Mouse (Mus musculus) adrenal gland, postnatal 14 days (tissue): ENCODE results near the gene AU021092. TPM values are rescaled to one million over a fixed set of nuclear protein-coding genes. Genes with fewer than 3 reads are reported as not detected.

Source experiments
- DNase-seq: peaks from one replicate; pipeline ENCODE4 v3.0.0; 2021; ENCODE audit warnings: mixed read lengths
- microRNA-seq, 2 experiments: library from miRNA; unstranded; fragments of <30 nt; microRNA quantifications; one replicate each; pipeline ENCODE4 v1.2.0; 2021
- total RNA-seq: library from RNA; stranded (reverse); gene quantifications from 2 replicates; pipeline ENCODE4 v1.2.3, GENCODE M21; 2021

AU021092 gene
- total RNA-seq, 1 experiment from 2014 or later = 18.3 TPM

DNA sequence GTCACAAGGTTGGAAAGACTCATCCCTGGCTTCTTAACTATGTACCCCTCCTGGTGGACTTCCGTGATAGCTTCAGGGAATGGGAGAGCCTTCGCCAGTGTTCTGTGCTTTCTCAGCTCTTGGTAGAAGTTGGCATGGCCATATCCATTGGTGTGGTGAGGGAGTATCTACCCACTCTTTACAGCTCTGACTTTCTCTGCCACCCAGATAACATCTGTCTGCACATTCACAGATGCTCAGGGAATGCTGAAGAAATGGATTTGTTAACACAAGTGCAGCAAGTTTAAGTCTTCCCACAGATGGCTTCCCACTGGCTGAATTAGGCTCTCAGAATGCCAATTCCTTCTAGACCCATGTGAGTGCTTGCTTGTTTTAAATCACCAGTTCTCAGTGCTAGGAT is 8.0 kb downstream of the AU021092 start:
- DNase-seq = no peak

DNA sequence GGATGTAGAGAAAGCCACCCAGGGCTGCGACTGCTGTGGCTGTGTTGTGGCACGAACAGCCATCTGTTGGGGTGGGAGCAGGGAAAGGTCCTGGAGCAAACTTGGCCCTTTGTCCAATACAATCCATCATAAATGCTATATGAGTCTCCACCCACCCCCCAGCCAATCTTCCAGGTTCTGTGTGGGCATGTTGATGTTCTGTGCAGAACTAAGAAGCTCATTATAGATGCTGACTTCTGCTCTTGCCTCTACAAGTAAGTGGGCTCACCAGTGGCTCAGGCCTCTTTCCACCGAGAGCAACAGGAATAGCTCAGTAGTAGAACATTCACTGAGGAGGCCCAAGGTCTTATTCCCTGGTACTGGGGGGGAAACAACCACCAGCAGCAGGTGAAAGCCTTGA is 9.9 kb downstream of the AU021092 start:
- no peak for DNase-seq

DNA sequence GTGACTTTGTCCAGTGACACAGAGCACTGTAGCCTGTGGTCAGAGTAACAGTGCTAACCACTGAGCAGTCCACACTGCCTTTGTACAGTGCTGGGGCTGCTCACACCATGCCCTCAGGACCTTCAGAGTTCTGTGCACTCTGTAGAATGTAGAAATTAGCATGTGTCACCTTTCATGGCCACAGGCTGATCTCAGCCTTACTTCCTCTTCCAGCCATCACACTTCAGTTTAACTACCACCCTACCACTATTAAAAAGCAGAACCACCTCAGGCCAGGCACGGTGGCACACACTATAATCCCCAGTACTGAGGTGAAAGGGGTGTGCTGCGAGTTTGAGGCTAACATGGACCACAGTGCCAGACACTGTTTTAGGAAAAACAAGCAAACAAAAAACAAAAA is 11.7 kb downstream of the AU021092 start:
- DNase-seq = no peak

DNA sequence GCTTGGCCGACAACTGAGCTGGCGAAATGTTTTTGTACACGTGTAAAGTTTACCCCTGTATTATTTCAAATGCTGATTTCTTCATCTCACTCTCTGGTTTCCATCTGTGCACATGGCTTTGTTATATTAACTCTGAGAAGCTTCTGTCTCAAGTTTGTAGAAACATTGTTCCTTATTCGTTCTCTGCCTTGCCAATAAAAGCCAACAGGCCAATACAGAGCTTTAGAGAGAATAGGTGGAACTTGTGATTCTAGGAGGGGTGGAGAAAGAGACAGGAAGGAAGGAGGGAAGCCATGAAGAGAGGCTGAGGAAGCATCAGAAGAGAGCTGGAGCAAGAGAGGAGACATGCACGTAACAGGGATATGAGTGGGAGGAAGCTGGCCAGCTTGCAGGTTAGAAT is 16.0 kb downstream of the AU021092 start:
- no peak for DNase-seq

DNA sequence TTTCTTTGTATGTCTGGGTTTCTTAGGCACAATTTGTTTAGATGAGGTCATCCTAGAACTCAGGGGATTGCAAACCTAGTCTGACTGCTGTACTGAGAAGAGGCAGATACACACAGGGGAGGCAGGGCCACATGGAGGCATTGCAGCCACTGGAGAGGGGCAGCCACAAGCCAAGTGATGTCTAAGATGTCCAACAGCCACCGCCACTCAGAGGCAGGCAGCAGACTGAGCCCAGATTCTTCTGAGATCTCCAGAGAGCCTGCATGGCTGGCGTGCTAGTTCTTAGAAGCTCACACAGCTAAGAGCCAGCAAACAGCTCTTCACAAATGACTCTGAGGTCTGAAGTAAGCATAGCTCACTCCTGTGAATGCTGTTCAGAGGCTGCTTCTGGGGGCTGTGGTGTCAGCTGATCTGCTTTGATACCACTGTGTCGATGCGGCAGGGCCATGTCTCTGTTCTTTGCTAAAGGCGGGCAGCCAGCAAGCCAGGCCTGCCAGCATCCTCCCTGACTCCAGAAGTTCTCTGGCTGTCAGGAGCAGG is 16.6 kb downstream of the AU021092 start:
- no peak for DNase-seq

DNA sequence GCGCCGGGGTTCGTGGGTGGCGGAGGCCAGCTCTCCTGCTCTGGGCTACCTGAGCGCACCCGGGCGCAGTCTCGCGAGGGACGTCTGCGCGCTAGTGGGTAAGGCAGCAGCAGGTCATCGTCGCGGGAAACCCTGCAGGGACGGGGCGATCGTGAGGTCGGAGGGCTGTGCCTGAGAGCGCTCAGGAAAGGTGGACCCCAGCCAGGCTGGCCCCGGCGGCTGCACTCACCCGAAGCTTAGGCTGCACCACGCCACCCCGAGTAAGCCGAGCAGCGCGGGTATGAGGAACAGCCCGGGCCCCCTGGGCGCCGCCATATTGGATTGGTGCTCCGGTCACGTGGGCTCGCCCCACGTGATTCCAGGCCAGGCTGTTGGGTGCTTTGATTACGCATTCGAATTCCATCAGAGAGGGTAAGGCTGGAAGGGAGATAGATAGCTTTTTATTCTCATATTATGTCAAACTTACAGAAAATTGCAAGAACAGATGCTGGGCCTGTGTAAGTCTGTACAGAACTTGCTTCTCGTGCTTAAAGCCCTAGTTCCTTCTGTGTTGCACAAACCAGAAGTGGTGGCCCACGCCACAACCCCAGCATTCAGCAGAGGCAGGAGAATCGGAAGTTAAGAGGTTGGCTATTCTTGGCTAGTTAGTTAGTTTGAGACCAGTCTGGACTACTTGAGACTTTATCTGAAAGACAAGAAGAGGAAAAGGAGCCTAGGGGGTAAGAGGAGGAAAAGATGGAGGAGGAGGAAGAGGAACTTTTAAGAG is 18.2 kb downstream of the AU021092 start, which contains the start of gene Nagpa:
TSS of gene Nagpa (minus strand) at position 345 of the 766 bp plus-strand sequence.
- DNase-seq = peak; percentile 90

DNA sequence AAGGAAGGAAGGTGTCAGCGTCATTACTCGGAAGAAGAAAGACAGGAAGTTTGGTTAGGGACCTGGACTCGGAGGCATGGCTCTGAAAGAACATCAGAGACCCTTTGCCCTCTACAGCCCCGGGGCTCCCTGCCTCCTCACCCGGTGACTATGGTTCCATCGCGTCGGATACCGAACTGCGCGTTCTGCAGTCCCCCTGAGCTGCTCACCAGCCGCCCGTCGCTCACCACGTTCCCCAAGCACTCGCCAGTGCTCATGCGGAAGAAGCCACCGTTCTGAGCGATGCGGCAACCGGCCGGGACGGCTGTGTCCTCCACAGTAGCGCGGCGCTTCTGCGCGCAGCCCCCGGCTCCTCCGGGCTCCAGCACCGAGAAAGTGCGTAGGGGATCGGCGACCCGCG is 18.9 kb downstream of the AU021092 start:
- DNase-seq = peak; percentile 33

DNA sequence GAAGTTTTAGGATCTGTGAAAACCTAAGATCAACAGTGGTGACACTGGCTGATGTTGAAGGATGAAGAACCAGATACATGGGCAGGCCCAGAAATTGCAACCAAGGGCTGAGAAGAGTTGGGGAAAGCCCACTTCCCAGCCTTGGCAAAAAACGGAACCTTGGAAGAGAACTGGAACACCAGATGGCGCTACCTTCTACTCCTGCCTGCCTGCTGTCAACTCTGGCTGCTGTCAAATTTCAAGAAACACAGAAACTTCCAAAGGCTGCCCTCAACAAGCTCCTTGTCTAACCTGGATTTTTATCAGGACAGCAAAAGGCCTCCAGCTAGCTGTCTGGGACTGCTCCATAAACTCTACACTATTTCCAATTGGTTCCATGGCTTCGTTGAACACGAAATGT is 19.4 kb downstream of the AU021092 start:
- DNase-seq = peak; percentile 65

DNA sequence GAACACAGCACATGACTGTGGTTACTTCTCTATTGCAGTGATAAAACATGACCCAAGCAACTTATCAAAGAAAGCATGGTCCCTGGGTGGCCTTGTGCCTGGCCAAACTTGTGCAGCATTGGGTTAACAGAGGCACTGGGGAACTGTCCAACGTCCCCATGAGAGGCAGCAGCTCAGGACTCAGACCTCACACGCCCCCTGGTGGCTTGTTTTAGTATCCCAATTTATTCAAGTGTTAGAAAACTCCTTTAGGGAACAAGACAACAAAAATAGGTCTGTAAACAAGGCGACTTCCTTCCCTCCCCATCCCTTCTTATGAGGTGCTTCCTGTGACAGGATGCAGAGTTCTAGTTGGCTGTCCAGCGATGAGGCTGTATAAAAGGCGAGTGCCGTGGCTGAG is 27.0 kb downstream of the AU021092 start:
- peak; percentile 87 for DNase-seq

DNA sequence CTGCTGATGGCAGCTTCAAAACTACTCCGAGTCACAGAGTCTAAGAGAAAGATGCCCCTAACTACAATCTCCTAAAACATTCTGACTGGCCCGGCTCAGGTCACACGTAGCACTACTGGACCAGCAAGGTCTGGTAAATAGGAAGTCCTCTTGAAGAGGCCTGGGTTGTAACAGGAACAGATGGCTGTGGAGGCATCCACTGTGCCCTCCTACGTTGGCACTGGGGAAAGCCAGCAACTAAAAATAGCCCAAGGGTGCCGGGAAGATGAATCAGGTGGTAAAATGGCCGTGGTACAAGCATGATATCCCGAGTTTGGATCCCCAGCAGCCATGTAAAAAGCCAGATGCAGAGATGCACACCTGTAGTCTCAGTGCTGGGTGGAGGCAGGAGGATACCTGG is 35.9 kb downstream of the AU021092 start:
- DNase-seq = peak; percentile 40

DNA sequence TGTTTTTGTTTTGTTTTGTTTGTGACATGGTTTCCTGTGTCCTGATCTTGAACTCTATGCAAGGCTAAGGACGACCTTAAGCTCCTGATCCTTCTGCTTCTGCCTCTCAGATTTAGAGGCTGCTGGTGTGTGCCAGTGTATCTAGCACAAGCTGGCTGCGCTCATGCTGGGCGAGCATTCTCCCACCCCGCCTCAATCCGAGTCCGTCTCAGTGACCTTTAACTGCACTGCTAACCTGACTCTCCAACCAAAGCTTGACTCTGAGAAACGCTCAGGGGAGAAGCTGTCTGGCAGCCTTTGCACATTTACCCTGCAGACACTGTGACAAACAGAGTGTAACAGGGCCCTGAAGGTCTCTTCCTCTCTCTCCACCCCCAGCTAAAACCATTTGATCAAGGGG is 36.4 kb downstream of the AU021092 start:
- DNase-seq = peak; percentile 45

DNA sequence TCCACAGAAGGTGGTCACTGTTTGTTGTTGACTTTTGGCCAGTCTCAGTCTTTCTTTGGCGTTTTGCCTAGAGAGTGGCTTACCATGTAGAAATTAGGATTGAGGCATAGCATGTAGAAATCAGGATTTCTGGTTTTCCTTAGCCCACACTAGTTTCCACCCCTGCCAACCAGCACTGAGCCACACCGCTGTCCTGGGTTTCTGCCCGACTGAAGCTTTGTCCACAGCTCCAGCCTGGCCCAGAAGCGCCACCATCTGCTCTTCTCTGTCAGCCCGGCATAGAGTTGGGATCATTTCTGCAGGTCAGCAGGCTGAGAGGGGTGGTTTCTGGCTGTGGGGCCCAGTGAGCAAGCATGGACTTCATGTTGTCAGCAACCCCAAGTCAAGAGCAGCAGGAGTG is 37.1 kb downstream of the AU021092 start:
- DNase-seq = peak; percentile 35

DNA sequence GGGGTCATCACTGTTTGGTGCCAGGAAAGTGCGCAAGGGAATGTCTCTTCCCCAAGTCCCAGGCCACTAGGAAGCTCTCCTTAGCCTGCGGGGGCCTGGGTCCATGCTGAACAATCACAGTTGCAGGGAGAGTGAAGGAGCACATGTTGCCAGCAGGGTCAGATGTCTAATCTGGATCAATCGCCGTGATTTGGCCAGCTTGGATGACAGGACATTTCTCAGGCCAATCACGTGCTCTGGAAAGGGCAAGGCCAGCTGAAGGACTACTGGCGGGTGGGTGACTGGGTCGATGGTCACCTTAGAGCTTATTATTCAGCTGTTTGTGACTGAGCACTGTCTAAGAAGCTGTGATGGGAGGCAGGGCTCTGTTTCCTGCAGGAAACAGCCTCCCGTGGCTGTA is 38.0 kb downstream of the AU021092 start:
- DNase-seq = peak; percentile 77

DNA sequence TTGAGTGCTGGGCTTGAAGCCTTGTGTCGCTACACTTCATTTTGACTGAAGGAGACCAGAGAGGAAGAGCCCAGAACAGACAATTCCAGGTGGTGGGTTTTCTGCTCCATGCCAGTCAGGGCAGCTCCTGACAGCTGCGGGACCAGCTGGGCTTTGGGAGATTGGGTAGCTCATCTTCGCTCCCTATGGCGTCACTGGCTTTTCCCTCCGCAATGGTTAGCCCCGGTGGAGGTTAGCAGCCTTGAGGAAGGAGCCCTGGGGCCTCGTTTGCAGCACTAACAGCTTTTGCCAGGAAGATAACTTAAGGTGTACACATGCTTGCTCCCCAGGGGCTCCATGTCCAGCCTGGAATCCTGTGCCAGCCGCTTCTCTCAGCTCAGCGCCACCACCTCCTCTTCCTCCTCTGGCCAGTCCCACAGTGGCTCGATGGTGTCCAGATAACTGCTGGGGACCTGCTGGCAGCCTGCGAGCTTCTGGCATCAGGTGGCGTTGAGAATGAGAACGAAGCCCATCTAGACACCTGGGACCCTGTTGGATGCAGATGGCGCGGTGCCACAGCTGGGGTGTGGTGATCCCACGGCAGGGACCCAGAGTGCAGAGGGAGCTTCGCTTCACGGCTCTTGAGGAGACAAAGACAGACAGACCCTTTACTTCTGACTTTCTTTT is 38.7 kb downstream of the AU021092 start:
- DNase-seq = no peak

DNA sequence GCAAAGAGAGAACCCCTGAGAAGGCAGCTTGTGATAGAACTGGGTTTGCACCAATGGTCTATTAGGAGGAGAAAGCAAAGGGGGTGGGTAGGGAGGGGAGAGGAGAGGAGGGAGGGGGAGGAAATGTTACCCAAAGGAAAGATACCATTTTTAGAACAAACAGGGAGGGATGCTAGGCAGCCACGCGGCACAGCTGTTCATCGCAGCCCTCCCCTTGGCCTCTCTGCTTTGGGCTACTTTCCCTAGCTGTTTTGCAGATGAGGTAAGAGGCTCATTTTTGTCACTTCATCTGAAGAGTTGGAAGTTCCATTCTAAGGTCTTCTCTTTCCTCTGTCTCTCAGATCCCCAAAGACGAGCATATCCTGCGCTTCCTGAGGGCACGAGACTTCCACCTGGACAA is 49.5 kb downstream of the AU021092 start:
- DNase-seq = no peak

DNA sequence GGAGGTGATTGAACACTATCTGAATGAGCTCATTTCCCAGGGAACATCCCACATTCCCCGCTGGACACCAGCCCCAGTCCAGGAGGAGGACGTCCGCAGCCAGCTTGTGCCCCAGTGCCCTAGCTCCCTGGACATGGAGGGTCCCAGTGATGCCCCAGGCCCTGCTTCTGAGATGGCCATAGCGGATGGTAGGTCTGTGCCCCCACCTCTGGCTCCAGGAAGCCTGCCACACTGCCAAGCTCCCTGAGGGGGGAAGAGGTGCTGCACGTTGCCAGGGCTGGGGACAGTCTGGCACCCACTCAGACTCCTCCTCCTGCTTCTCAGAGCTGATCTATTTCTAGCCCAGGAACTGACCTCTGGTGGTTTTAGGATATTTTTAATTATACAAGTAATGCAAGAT is 53.3 kb downstream of the AU021092 start:
- peak; percentile 40 for DNase-seq

DNA sequence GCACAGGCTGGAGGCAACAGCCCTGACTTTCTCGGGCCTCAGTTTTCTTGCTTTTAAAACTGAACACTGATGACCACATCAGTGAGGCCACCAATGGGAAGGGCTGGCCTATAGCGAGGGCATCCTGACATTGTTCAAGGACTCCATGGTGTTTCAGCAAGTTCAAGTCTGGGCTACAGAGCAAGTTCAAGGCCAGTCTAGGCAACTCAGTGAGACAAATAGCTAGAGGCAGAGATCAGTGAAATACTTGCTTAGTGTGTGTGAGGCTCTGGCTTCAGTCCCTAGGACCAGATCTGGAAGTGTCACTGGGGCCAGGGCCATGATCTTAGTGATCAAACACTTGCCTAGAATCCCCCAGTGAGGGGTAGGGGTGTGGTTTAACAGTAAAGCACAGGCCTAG is 54.1 kb downstream of the AU021092 start:
- peak; percentile 19 for DNase-seq

DNA sequence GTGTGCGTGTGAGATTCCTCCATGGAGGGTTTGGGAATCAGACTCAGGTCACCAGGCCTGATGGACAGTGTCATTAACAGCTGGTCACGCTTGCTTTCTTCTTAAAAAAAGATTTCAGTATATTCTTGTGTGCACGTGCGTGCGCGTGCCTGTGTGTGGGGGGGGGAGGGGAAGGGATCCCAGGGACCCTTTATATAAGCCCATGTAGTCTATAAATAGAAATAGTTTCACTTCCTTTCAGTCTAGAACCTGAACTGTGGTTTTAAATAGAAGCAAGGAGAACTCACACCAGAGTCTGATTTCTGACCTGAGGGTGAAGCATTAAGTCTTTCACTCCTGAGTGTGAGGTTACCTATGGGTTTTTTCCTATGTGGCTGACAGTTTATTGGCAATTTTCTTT is 57.8 kb downstream of the AU021092 start:
- DNase-seq = no peak

Small RNA genes within 50 kb of the gene (microRNA-seq; reads per million reads assigned to microRNA genes)
- gene Gm23689 = 0 reads per million in 2 experiments
- gene Gm26095 = 0 reads per million in 2 experiments
- 0 reads per million in 2 experiments for gene Mir6364

Other genes with a start within 250 kb of the AU021092 start
- gene Sept12, start 224.4 kb downstream of the AU021092 start, total RNA-seq = not detected in 2 replicates
- not detected in 2 replicates for gene Smim22, start 215.0 kb downstream of the AU021092 start, total RNA-seq
- 32.0 and 37.3 TPM in 2 replicates for gene Rogdi, start 208.7 kb downstream of the AU021092 start, total RNA-seq
- 86.6 and 89.9 TPM in 2 replicates for gene Glyr1, start 172.4 kb downstream of the AU021092 start, total RNA-seq
- gene Ubn1, start 172.2 kb downstream of the AU021092 start, total RNA-seq = 37.2 and 37.4 TPM in 2 replicates
- gene Ppl, start 89.9 kb downstream of the AU021092 start, total RNA-seq = 2.7 TPM in 2 replicates
- 0.07 and 0.19 TPM in 2 replicates for gene Sec14l5, start 75.2 kb downstream of the AU021092 start, total RNA-seq
- gene Nagpa, start 18.3 kb downstream of the AU021092 start, total RNA-seq = 15.9 and 23.3 TPM in 2 replicates
- 29.5 and 32.8 TPM in 2 replicates for gene Alg1, start 11.3 kb upstream of the AU021092 start, total RNA-seq
- gene Eef2kmt, start 33.7 kb upstream of the AU021092 start, total RNA-seq = 28.6 and 35.1 TPM in 2 replicates